Mouse (Mus musculus) myocyte (in vitro differentiated cells): ENCODE results near the gene Bdkrb1. TPM values are rescaled to one million over a fixed set of nuclear protein-coding genes. Genes with fewer than 3 reads are reported as not detected.

Experiments
- H3K27me3 ChIP-seq: one replicate; pipeline ENCODE4 v1.6.1; 2011; ENCODE audit not compliant: control insufficient read depth, insufficient read depth, insufficient read length
- H3K36me3 ChIP-seq: one replicate; pipeline ENCODE4 v1.6.1; 2011; ENCODE audit not compliant: control insufficient read depth, insufficient read depth
- H3K4me2 ChIP-seq: one replicate; pipeline ENCODE4 v1.6.1; 2011; ENCODE audit warnings: low read depth, control low read depth
- H3K4me3 ChIP-seq: one replicate; pipeline ENCODE4 v1.5.1; 2011; ENCODE audit warnings: mild to moderate bottlenecking, control low read depth, moderate library complexity
- H3K79me2 ChIP-seq: one replicate; pipeline ENCODE4 v1.6.1; 2011; ENCODE audit not compliant: control insufficient read depth, insufficient read depth
- H3ac ChIP-seq: one replicate; pipeline ENCODE4 v1.6.1; 2011; ENCODE audit not compliant: control insufficient read depth, insufficient read length
- E2F4 ChIP-seq: IDR thresholded peaks from one replicate; pipeline ENCODE4 v1.6.1; 2011; ENCODE audit warnings: mild to moderate bottlenecking, control low read depth, moderate library complexity; ENCODE audit not compliant: insufficient read depth
- MYOG ChIP-seq, 3 experiments: IDR thresholded peaks; one replicate each; pipeline ENCODE4 v1.6.1; 2011; ENCODE audit warnings: control low read depth in 2 of 3, low read depth in 2 of 3, mild to moderate bottlenecking in 2 of 3; ENCODE audit not compliant: insufficient read length in 2 of 3, control insufficient read depth in 1 of 3, insufficient read depth in 1 of 3
- POLR2A ChIP-seq: IDR thresholded peaks from one replicate; pipeline ENCODE4 v1.6.1; 2011; ENCODE audit warnings: low read depth, mild to moderate bottlenecking, control low read depth, moderate library complexity; ENCODE audit not compliant: insufficient read length
- POLR2AphosphoS2 ChIP-seq: IDR thresholded peaks from one replicate; pipeline ENCODE4 v1.6.1; 2011; ENCODE audit warnings: low read depth, control low read depth; ENCODE audit not compliant: insufficient read length
- REST ChIP-seq: IDR thresholded peaks from one replicate; pipeline ENCODE4 v1.6.1; 2011; ENCODE audit warnings: mild to moderate bottlenecking, control low read depth, moderate library complexity; ENCODE audit not compliant: insufficient read depth, insufficient read length
- TCF12 ChIP-seq: IDR thresholded peaks from one replicate; pipeline ENCODE4 v1.6.1; 2011; ENCODE audit warnings: mild to moderate bottlenecking, control low read depth; ENCODE audit not compliant: poor library complexity, insufficient read depth, severe bottlenecking
- USF1 ChIP-seq: IDR thresholded peaks from one replicate; pipeline ENCODE4 v1.6.1; 2011; ENCODE audit warnings: low read depth, mild to moderate bottlenecking, control low read depth, moderate library complexity
- polyA plus RNA-seq: library from polyadenylated mRNA; unstranded; fragments of >200 nt; fragmentation: generic; extraction: Trizol; gene quantifications from one replicate; pipeline ENCODE4 v1.2.1, GENCODE M21; 2012; ENCODE audit warnings: missing spikeins

The Bdkrb1 gene
- polyA plus RNA-seq, 1 experiment, result 1.00 TPM

DNA sequence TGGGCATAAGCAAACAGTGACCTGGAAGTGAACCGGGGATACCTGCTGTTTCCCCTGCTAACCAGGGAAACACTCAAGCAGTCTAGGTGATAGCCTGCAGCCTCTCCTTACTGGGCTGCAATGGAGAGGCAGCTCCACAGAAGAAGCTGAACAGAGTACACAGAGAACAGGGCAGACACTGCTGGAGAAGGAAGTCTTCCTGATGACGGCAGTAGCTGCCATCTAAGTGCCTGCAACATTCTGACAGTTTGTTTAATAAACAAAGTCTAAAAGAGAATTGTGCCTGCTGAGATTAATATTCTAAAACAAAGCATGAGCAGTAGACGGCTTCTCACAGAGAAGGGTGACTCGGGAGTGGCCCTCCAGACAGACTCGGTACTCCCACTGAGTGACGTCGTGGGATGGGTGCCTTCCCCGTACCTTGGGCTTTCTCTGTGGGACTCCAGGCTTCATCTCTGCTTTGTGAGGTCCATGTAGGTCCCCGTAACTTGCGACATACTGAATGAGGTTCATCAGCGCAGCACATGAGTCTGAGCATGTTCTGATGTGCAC is 40.0 kb downstream of the Bdkrb1 start:
- Histone ChIP-seq H3K4me2 (no peak overlapping the region), H3K79me2 (no peaks in the 10 kb centered on the region), H3K4me3 (no peak overlapping the region), H3K36me3 (peaks cover 45% of the 10 kb centered on the region), H3K27me3 (no peaks in the 10 kb centered on the region), H3ac (no peak overlapping the region)
- no peak for TF ChIP-seq USF1
- no peak for TF ChIP-seq E2F4
- no peak for TF ChIP-seq MYOG (IDR thresholded peaks at IDR 0.05; ENCODE audit: control insufficient read depth in 1 of 3, insufficient read depth in 1 of 3, insufficient read length in 2 of 3, low read depth in 2 of 3)
- no peak for TF ChIP-seq POLR2AphosphoS2
- no peak for TF ChIP-seq POLR2A
- TF ChIP-seq TCF12, result no peak
- TF ChIP-seq REST, result no peak

Other genes with a start within 250 kb of the Bdkrb1 start
- gene D430019H16Rik, start 149.2 kb upstream of the Bdkrb1 start, polyA plus RNA-seq, result 0.02 TPM
- 2.2 TPM for gene Bdkrb2, start 39.9 kb upstream of the Bdkrb1 start, polyA plus RNA-seq
- 17.4 TPM for gene Gskip, start 81.7 kb downstream of the Bdkrb1 start, polyA plus RNA-seq
- gene Atg2b, start 82.1 kb downstream of the Bdkrb1 start, polyA plus RNA-seq, result 20.0 TPM
- gene Ak7, start 102.9 kb downstream of the Bdkrb1 start, polyA plus RNA-seq, result 0.02 TPM
- gene Papola, start 181.6 kb downstream of the Bdkrb1 start, polyA plus RNA-seq, result 78.6 TPM